Mouse (Mus musculus): ENCODE results near the gene Mllt10. TPM values are rescaled to one million over a fixed set of nuclear protein-coding genes. Genes with fewer than 3 reads are reported as not detected.

The Mllt10 gene
- polyA plus RNA-seq, 1 experiment, result 10.0 TPM

DNA sequence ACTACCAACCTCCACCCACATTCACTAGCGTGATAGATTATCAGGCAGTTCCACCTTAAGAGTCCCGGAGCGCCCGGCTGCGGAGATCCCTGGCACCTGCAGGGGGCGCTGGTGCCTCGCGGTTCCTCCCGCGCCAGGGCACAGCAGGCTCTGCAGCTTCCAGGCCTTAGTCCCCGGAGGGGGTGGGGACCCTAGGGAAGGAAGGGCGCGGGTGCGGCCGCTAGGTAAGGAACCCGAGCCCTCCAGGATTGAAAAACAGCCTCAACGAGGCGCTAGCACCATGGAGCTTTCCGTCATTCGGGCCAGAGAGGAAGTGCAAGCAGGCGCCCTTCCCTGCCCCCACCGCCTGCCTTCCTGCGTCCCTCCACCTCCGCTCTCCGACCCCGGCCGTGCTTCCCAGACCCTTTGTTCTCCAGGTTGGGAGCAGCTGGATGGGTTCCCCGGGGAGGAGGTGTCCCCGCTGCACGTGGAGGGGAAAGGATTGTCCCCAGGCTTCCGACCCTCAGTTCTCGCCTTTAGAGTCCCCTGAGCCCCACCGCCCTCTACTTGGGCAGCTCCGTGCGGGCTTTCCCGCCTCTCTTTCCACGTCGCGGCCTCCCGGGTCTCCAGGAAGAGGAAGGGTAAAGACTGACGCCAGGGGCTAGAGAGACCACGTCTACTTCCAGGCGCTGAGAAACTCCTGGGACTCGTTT is 27.4 kb upstream of the Mllt10 start:
- peaks cover 4% of the 10 kb centered on the region for H3K79me3 ChIP-seq (ENCODE audit: low read depth)
- H3K27me3 ChIP-seq (ENCODE audit: control insufficient read depth, insufficient read depth, insufficient read length), result no peaks in the 10 kb centered on the region

DNA sequence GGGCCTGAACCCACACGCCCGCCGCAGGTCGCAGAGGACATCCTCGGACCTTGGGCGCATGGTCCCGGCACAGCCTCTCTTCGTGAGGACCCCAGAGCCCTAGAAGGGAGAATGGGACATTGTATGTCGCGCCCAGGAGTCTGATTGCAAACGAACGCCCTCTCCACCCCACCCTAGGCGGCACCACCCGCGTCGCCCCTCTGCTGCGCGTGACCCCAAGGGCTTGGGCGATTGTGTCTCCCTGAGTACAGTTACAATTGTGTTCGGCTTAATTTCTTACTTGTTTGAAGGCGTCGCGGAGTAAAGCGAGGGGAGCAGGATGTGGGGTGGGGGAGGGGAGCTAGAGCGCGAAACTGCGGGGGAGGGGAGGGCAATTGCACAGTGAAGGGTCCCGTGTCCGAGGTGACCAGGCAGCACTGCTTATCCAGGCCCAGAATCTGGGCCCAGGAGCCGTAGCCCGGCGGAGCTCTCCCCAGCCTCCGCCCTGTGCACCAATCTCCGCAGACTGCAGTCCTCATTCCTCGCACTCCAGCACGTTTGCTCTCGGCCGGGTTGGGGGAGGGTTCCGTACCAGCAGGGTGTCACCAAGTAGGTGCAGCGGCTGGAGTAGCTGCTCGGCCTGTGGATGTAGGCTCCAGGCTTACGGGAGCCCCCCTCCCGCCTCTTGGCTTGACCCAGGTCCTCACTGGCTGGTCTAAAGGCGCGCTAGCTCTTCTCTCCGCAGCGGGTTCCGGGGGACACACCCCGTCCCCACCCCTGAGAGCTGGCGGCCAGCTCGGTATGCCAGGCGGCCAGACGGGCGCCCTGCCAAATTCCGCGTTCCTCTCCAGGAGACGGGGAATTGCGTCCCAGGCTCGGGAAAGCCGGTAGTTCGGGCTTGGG is 26.7 kb upstream of the Mllt10 start:
- Histone ChIP-seq H3ac (ENCODE audit: control insufficient read depth, insufficient read length, low read depth) (peak overlapping the region; percentile 53), H3K36me3 (ENCODE audit: control insufficient read depth, insufficient read depth) (peaks cover 9% of the 10 kb centered on the region), H3K79me3 (ENCODE audit: low read depth) (peaks cover 4% of the 10 kb centered on the region), H3K79me2 (ENCODE audit: control insufficient read depth, insufficient read depth) (peaks cover 7% of the 10 kb centered on the region), H3K27me3 (ENCODE audit: control insufficient read depth, insufficient read depth, insufficient read length) (no peaks in the 10 kb centered on the region), H3K4me3 (ENCODE audit: insufficient read depth, poor library complexity, severe bottlenecking) (peak overlapping the region; percentile 65)
- no peak for TF ChIP-seq CEBPB (IDR thresholded peaks at IDR 0.05; ENCODE audit: low read depth)
- TF ChIP-seq MAX (IDR thresholded peaks at IDR 0.05), result peak; percentile 60

More for the DNA sequence above, 27.4 kb upstream of the Mllt10 start:
- H3K36me3 ChIP-seq (ENCODE audit: control insufficient read depth, insufficient read depth), result peaks cover 9% of the 10 kb centered on the region
- H3ac ChIP-seq (ENCODE audit: control insufficient read depth, insufficient read length, low read depth), result peak overlapping the region; percentile 53
- peak; percentile 91 for TF ChIP-seq CTCF (IDR thresholded peaks at IDR 0.05; ENCODE audit: control insufficient read depth, insufficient read depth, insufficient read length)
- no peak for TF ChIP-seq CEBPB (IDR thresholded peaks at IDR 0.05; ENCODE audit: low read depth)
- no peak for TF ChIP-seq USF1 (IDR thresholded peaks at IDR 0.05; ENCODE audit: low read depth)
- peak; percentile 46 for TF ChIP-seq MAX (IDR thresholded peaks at IDR 0.05)
- TF ChIP-seq FOSL1 (IDR thresholded peaks at IDR 0.05; ENCODE audit: insufficient read depth, low read length, poor library complexity, severe bottlenecking), result no peak
- TF ChIP-seq MYOG (IDR thresholded peaks at IDR 0.05; ENCODE audit: control insufficient read depth, extremely low read depth, insufficient read length), result no peak
- TF ChIP-seq MYOD1 (IDR thresholded peaks at IDR 0.05; ENCODE audit: control insufficient read depth, insufficient read length, low read depth), result no peak
- peaks cover 7% of the 10 kb centered on the region for H3K79me2 ChIP-seq (ENCODE audit: control insufficient read depth, insufficient read depth)
- peak overlapping the region; percentile 65 for H3K4me3 ChIP-seq (ENCODE audit: insufficient read depth, poor library complexity, severe bottlenecking)

DNA sequence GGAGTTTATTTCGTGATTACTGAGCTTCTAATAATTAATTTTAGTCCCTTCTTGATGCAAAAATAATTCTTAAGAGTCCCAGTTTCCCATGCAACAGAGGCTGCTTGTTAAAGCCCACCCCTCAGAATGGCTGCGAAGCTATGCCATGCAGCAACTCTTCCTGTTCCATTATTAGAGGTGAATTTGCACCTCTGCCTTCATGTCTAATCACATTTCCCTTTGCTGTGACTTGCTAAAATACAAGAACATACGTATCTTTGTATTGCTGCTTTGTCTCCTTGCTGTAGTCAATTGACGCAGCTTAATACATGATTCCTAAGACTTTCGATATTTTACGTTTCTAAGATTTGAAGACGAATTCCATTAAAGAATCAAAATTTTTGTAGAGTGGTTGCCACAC is 25.4 kb upstream of the Mllt10 start:
- peaks cover 7% of the 10 kb centered on the region for H3K79me2 ChIP-seq (ENCODE audit: control insufficient read depth, insufficient read depth)
- no peak overlapping the region for H3ac ChIP-seq (ENCODE audit: control insufficient read depth, insufficient read length, low read depth)
- TF ChIP-seq CEBPB (IDR thresholded peaks at IDR 0.05; ENCODE audit: low read depth) (no peak), MYOG (IDR thresholded peaks at IDR 0.05; ENCODE audit: control insufficient read depth, extremely low read depth, insufficient read length) (no peak), FOSL1 (IDR thresholded peaks at IDR 0.05; ENCODE audit: insufficient read depth, low read length, poor library complexity, severe bottlenecking) (no peak), MYOD1 (IDR thresholded peaks at IDR 0.05; ENCODE audit: control insufficient read depth, insufficient read length, low read depth) (no peak), USF1 (IDR thresholded peaks at IDR 0.05; ENCODE audit: low read depth) (no peak), CTCF (IDR thresholded peaks at IDR 0.05; ENCODE audit: control insufficient read depth, insufficient read depth, insufficient read length) (no peak), MAX (IDR thresholded peaks at IDR 0.05) (no peak)
- peaks cover 9% of the 10 kb centered on the region for H3K36me3 ChIP-seq (ENCODE audit: control insufficient read depth, insufficient read depth)
- H3K4me3 ChIP-seq (ENCODE audit: insufficient read depth, poor library complexity, severe bottlenecking), result no peak overlapping the region
- no peaks in the 10 kb centered on the region for H3K27me3 ChIP-seq (ENCODE audit: control insufficient read depth, insufficient read depth, insufficient read length)
- peaks cover 4% of the 10 kb centered on the region for H3K79me3 ChIP-seq (ENCODE audit: low read depth)

DNA sequence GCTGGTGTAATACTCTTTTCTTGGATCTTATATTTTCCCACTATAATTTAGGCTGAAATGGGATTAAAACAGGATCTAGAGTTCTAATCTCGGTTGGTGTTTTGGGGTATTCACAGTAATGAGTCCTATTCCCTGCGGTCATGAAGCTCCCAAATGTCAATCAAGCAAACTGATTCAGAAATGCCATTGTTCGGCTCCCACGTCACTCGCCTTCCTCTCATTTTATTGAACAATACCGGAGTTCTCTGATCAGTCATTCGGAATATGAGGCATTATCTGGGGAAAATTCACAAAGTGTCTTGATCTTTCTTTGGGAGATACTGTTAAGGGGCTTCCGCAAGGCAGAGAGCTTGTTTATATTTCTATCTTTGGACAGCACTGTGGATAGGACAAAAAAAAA is 24.5 kb upstream of the Mllt10 start:
- Histone ChIP-seq H3ac (ENCODE audit: control insufficient read depth, insufficient read length, low read depth) (no peak overlapping the region), H3K4me3 (ENCODE audit: insufficient read depth, poor library complexity, severe bottlenecking) (no peak overlapping the region)

DNA sequence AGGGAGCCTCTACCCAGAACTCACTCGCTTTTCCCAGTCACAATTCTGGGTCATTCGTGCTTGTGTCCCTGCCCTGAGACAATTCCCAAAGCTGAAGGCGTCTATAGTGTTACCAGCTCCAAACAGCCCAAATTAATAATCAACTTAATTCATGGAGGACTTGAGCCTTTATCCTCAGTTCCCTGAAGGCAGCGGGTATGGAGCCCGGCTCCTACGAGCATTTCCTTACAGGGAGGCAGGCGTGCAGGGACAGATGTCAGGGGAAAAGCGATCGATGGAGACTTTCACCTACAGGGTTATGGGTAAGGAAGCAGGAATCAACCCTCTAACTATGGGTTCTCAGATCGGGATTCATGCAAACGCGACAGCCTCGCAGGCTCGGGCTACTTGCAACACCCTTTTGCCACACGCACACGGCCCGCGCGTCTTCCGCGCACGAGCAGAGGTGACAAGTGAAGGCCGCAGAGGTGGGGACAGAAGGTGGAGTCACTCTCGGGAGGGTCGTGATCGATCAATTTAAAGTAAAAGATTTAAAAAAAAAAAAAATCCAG is 23.7 kb upstream of the Mllt10 start:
- Histone ChIP-seq H3ac (ENCODE audit: control insufficient read depth, insufficient read length, low read depth) (no peak overlapping the region), H3K36me3 (ENCODE audit: control insufficient read depth, insufficient read depth) (peaks cover under 1% of the 10 kb centered on the region), H3K4me3 (ENCODE audit: insufficient read depth, poor library complexity, severe bottlenecking) (no peak overlapping the region), H3K79me2 (ENCODE audit: control insufficient read depth, insufficient read depth) (peaks cover 7% of the 10 kb centered on the region), H3K27me3 (ENCODE audit: control insufficient read depth, insufficient read depth, insufficient read length) (no peaks in the 10 kb centered on the region), H3K79me3 (ENCODE audit: low read depth) (no peaks in the 10 kb centered on the region)
- TF ChIP-seq USF1 (IDR thresholded peaks at IDR 0.05; ENCODE audit: low read depth) (no peak), CEBPB (IDR thresholded peaks at IDR 0.05; ENCODE audit: low read depth) (no peak), MAX (IDR thresholded peaks at IDR 0.05) (no peak), CTCF (IDR thresholded peaks at IDR 0.05; ENCODE audit: control insufficient read depth, insufficient read depth, insufficient read length) (no peak), FOSL1 (IDR thresholded peaks at IDR 0.05; ENCODE audit: insufficient read depth, low read length, poor library complexity, severe bottlenecking) (no peak)

More for the DNA sequence above, 24.5 kb upstream of the Mllt10 start:
- Histone ChIP-seq H3K79me2 (ENCODE audit: control insufficient read depth, insufficient read depth) (peaks cover 7% of the 10 kb centered on the region), H3K27me3 (ENCODE audit: control insufficient read depth, insufficient read depth, insufficient read length) (no peaks in the 10 kb centered on the region), H3K79me3 (ENCODE audit: low read depth) (peaks cover 4% of the 10 kb centered on the region), H3K36me3 (ENCODE audit: control insufficient read depth, insufficient read depth) (peaks cover 9% of the 10 kb centered on the region)
- TF ChIP-seq CEBPB (IDR thresholded peaks at IDR 0.05; ENCODE audit: low read depth), result no peak
- TF ChIP-seq CTCF (IDR thresholded peaks at IDR 0.05; ENCODE audit: control insufficient read depth, insufficient read depth, insufficient read length), result no peak
- no peak for TF ChIP-seq MYOG (IDR thresholded peaks at IDR 0.05; ENCODE audit: control insufficient read depth, extremely low read depth, insufficient read length)
